Mouse (Mus musculus) urinary bladder, postnatal 14 days (tissue): ENCODE results near the gene Gm37240.

Source experiments
- DNase-seq: peaks from one replicate; pipeline ENCODE4 v3.0.0; 2021; ENCODE audit warnings: low spot score

The Gm37240 gene

GRCm38 (mm10) chr3:85397816-85398482 lies 489.4 kb downstream of the Gm37240 start:
- DNase-seq: no peak

- DNase-seq: no peak
Measured at GRCm38 (mm10) chr3:85393395-85393794, 493.9 kb downstream of the Gm37240 start.

- DNase-seq: no peak
Measured at GRCm38 (mm10) chr3:85391756-85392155, 495.6 kb downstream of the Gm37240 start.

- DNase-seq: no peak
Measured at GRCm38 (mm10) chr3:85391111-85391510, 496.2 kb downstream of the Gm37240 start.

- DNase-seq: no peak
Measured at GRCm38 (mm10) chr3:85385371-85385770, 501.9 kb downstream of the Gm37240 start.

GRCm38 (mm10) chr3:85383330-85383729 lies 504.0 kb downstream of the Gm37240 start:
- DNase-seq: no peak

GRCm38 (mm10) chr3:85378703-85379395 lies 508.5 kb downstream of the Gm37240 start:
- no peak for DNase-seq

GRCm38 (mm10) chr3:85377946-85378702 lies 509.2 kb downstream of the Gm37240 start:
- peak; percentile 33 for DNase-seq

GRCm38 (mm10) chr3:85377505-85377904 lies 509.8 kb downstream of the Gm37240 start:
- DNase-seq: no peak

- DNase-seq: no peak
Measured at GRCm38 (mm10) chr3:85376541-85376940, 510.8 kb downstream of the Gm37240 start.

- no peak for DNase-seq
Measured at GRCm38 (mm10) chr3:85373039-85373438, 514.3 kb downstream of the Gm37240 start.

- no peak for DNase-seq
Measured at GRCm38 (mm10) chr3:85369847-85370246, 517.5 kb downstream of the Gm37240 start.

- no peak for DNase-seq
Measured at GRCm38 (mm10) chr3:85369157-85369556, 518.2 kb downstream of the Gm37240 start.

- no peak for DNase-seq
Measured at GRCm38 (mm10) chr3:85368354-85369120, 518.8 kb downstream of the Gm37240 start.

GRCm38 (mm10) chr3:85364591-85365343 lies 522.6 kb downstream of the Gm37240 start:
- no peak for DNase-seq

- no peak for DNase-seq
Measured at GRCm38 (mm10) chr3:85362883-85363282, 524.4 kb downstream of the Gm37240 start.

GRCm38 (mm10) chr3:85356373-85356772 lies 530.9 kb downstream of the Gm37240 start:
- no peak for DNase-seq

GRCm38 (mm10) chr3:85348021-85348420 lies 539.3 kb downstream of the Gm37240 start:
- no peak for DNase-seq

GRCm38 (mm10) chr3:85341103-85341860 lies 546.0 kb downstream of the Gm37240 start:
- DNase-seq: no peak

GRCm38 (mm10) chr3:85340491-85340890 lies 546.8 kb downstream of the Gm37240 start:
- no peak for DNase-seq

- DNase-seq: no peak
Measured at GRCm38 (mm10) chr3:85339926-85340325, 547.4 kb downstream of the Gm37240 start.
